Mouse (Mus musculus) stomach, postnatal 0 days (tissue): Measurements from ENCODE around the gene Syt1. TPM values are rescaled to one million over a fixed set of nuclear protein-coding genes. Genes with fewer than 3 reads are reported as not detected.

Experiments used
- ATAC-seq: fragments of 200-750 bp; cut with Nextera tagmentation; 2 replicates; pipeline ENCODE4 v1.8.0; 2017; ENCODE audit not compliant: low FRiP score, low TSS enrichment
- DNase-seq: peaks from one replicate; pipeline ENCODE4 v3.0.0-alpha.2; 2016; ENCODE audit warnings: low spot score
- H3K27ac ChIP-seq: fragments of 300-500 bp; sonication (generic); replicated peaks from 2 replicates; pipeline ENCODE4 v1.5.1; 2014; ENCODE audit warnings: mild to moderate bottlenecking, control low read depth
- H3K27me3 ChIP-seq: fragments of 300-500 bp; sonication (generic); 2 replicates; pipeline ENCODE4 v1.6.1; 2014; ENCODE audit warnings: low read length; ENCODE audit not compliant: control insufficient read depth, insufficient read depth
- H3K36me3 ChIP-seq: fragments of 300-500 bp; sonication (generic); 2 replicates; pipeline ENCODE4 v1.6.1; 2014; ENCODE audit warnings: low read length, mixed read lengths; ENCODE audit not compliant: control insufficient read depth, insufficient read depth
- H3K4me1 ChIP-seq: fragments of 300-500 bp; sonication (generic); replicated peaks from 2 replicates; pipeline ENCODE4 v1.6.1; 2014; ENCODE audit warnings: antibody characterized with exemption; ENCODE audit not compliant: control insufficient read depth, insufficient read depth
- H3K4me2 ChIP-seq: fragments of 300-500 bp; sonication (generic); replicated peaks from 2 replicates; pipeline ENCODE4 v1.6.1; 2014; ENCODE audit warnings: low read depth, mild to moderate bottlenecking, control low read depth, moderate library complexity
- H3K4me3 ChIP-seq: fragments of 300-500 bp; sonication (generic); 2 replicates; pipeline ENCODE4 v1.5.1; 2014; ENCODE audit warnings: low read depth, low read length, control low read depth
- H3K9ac ChIP-seq: fragments of 300-500 bp; sonication (generic); 2 replicates; pipeline ENCODE4 v1.6.1; 2014; ENCODE audit warnings: mild to moderate bottlenecking, low read length, control low read depth, mixed read lengths
- H3K9me3 ChIP-seq: fragments of 300-500 bp; sonication (generic); 2 replicates; pipeline ENCODE4 v1.6.1; 2016; ENCODE audit warnings: low read length; ENCODE audit not compliant: control insufficient read depth
- CTCF ChIP-seq: IDR thresholded peaks from 2 replicates; pipeline ENCODE4 v1.5.1; 2016; ENCODE audit warnings: antibody characterized with exemption, low read depth, mild to moderate bottlenecking, moderate library complexity
- EP300 ChIP-seq: optimal IDR thresholded peaks from 2 replicates; pipeline ENCODE3; 2016; ENCODE audit warnings: antibody characterized with exemption
- WGBS: fragments of 180-500 bp; shearing (Covaris S2); extraction: QIAGEN DNeasy Blood & Tissue Kit; methylation state at CpG from one replicate; pipeline ENCODE4 v1.1.7; 2014; 5-methylcytosine and 5-hydroxymethylcytosine counted together
- polyA plus RNA-seq: library from polyadenylated mRNA; unstranded; fragments of >200 nt; fragmentation: Nextera tagmentation; extraction: Ambion mirVana; gene quantifications from 2 replicates; pipeline ENCODE4 v1.2.1, GENCODE M21; 2015

Syt1 gene
- polyA plus RNA-seq, 1 experiment from 2014 or later = 3.5 TPM

GRCm38 (mm10) chr10:108896529-108896928 lies 114.3 kb downstream of the Syt1 start:
- DNase-seq (no peak), ATAC-seq (no peak)
- no peaks in the 10 kb centered on the region for H3K27me3 ChIP-seq
- H3K9ac ChIP-seq = no peak overlapping the region
- no peaks in the 10 kb centered on the region for H3K36me3 ChIP-seq
- no peaks in the 10 kb centered on the region; the same call in 1 of the 2 replicates for H3K4me1 ChIP-seq
- no peak for TF ChIP-seq CTCF
- H3K4me2 ChIP-seq = no peak overlapping the region
- H3K9me3 ChIP-seq = no peaks in the 10 kb centered on the region
- H3K27ac ChIP-seq = no peak overlapping the region
- WGBS = 72% methylated on average over 5 of the region's 5 CpGs
- H3K4me3 ChIP-seq = no peak overlapping the region

GRCm38 (mm10) chr10:108893288-108893687 lies 117.5 kb downstream of the Syt1 start:
- DNase-seq (no peak), ATAC-seq (no peak)
- WGBS = 96% methylated on average over 6 of the region's 6 CpGs
- Histone ChIP-seq H3K4me3 (no peak overlapping the region), H3K4me2 (no peak overlapping the region), H3K27me3 (no peaks in the 10 kb centered on the region), H3K36me3 (no peaks in the 10 kb centered on the region), H3K9ac (no peak overlapping the region), H3K9me3 (no peaks in the 10 kb centered on the region), H3K27ac (no peak overlapping the region), H3K4me1 (no peaks in the 10 kb centered on the region; the same call in 1 of the 2 replicates)
- TF ChIP-seq EP300 = no peak
- no peak for TF ChIP-seq CTCF

DNA sequence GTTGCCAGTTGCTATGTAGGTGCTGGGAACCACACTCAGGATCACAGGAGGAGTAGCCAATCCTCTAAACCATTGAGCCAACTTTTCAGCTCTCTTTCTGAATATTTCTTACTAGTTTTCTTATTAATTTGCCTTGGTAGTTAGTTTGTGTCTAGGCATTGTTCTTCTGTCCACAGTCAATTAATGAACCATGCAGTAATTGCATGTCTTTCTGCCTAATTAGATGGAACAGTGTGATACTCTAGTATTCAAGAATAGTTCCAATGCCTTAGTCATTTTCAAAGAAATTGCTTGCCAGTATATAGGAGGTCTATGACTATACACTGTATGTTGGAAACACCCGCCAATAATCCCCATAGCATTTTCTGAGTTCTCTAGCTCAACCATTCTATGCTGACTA lies 118.3 kb downstream of the Syt1 start:
- ATAC-seq = no peak
- WGBS = 81% methylated on average over 1 of the region's 1 CpGs
- H3K36me3 ChIP-seq = no peaks in the 10 kb centered on the region
- no peak overlapping the region for H3K4me3 ChIP-seq
- no peaks in the 10 kb centered on the region for H3K27me3 ChIP-seq
- H3K4me1 ChIP-seq = no peaks in the 10 kb centered on the region; the same call in 1 of the 2 replicates
- H3K9ac ChIP-seq = no peak overlapping the region
- H3K4me2 ChIP-seq = no peak overlapping the region
- H3K27ac ChIP-seq = no peak overlapping the region
- TF ChIP-seq CTCF = no peak
- TF ChIP-seq EP300 = no peak
- DNase-seq = no peak
- no peaks in the 10 kb centered on the region for H3K9me3 ChIP-seq

DNA sequence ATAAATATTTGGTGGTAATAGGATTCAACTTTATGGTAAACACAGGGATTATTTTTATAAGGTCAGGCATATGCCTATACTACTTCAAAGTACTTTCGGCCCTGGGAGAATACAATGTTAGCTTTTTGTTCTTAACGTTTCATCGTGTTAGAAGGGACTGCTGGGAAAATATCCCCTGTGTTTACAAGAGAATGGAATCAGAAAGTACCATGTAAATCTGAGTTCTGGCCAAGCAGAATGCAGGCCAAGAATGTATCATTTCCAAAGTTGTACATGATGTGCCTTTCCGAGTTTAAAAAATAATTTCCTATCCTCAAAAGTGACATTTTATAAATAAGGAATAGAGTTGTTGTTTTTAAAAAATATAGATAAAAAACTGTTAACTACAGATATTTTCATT lies 121.7 kb downstream of the Syt1 start:
- no peak overlapping the region for H3K4me3 ChIP-seq
- H3K27ac ChIP-seq = no peak overlapping the region
- no peaks in the 10 kb centered on the region for H3K9me3 ChIP-seq
- TF ChIP-seq EP300 (no peak), CTCF (no peak)
- ATAC-seq (no peak), DNase-seq (no peak)
- no peaks in the 10 kb centered on the region for H3K36me3 ChIP-seq
- no peak overlapping the region for H3K4me2 ChIP-seq
- H3K4me1 ChIP-seq = no peaks in the 10 kb centered on the region
- WGBS = 39% methylated on average over 4 of the region's 4 CpGs
- H3K9ac ChIP-seq = no peak overlapping the region
- H3K27me3 ChIP-seq = no peaks in the 10 kb centered on the region

GRCm38 (mm10) chr10:108886781-108887180 lies 124.0 kb downstream of the Syt1 start:
- H3K27me3 ChIP-seq = no peaks in the 10 kb centered on the region
- TF ChIP-seq EP300 = no peak
- TF ChIP-seq CTCF = no peak
- H3K27ac ChIP-seq = no peak overlapping the region
- H3K9me3 ChIP-seq = no peaks in the 10 kb centered on the region
- no peak overlapping the region for H3K9ac ChIP-seq
- no peak overlapping the region for H3K4me2 ChIP-seq
- DNase-seq (no peak), ATAC-seq (no peak)
- H3K4me1 ChIP-seq = no peaks in the 10 kb centered on the region
- no peaks in the 10 kb centered on the region for H3K36me3 ChIP-seq
- no peak overlapping the region for H3K4me3 ChIP-seq

- Histone ChIP-seq H3K27me3 (no peaks in the 10 kb centered on the region), H3K27ac (no peak overlapping the region), H3K36me3 (no peaks in the 10 kb centered on the region), H3K9ac (no peak overlapping the region), H3K4me3 (no peak overlapping the region), H3K4me2 (no peak overlapping the region), H3K9me3 (no peaks in the 10 kb centered on the region), H3K4me1 (no peaks in the 10 kb centered on the region)
- 93% methylated on average over 1 of the region's 1 CpGs for WGBS
- TF ChIP-seq EP300 (no peak), CTCF (no peak)
- no peak for ATAC-seq
- no peak for DNase-seq
Measured at GRCm38 (mm10) chr10:108885769-108886168, 125.0 kb downstream of the Syt1 start.
